Mouse (Mus musculus): ENCODE measurements around the gene Ermard. TPM values are rescaled to one million over a fixed set of nuclear protein-coding genes. Genes with fewer than 3 reads are reported as not detected.

Ermard gene
- polyA plus RNA-seq, 1 experiment from 2014 or later: 85.6 TPM

DNA sequence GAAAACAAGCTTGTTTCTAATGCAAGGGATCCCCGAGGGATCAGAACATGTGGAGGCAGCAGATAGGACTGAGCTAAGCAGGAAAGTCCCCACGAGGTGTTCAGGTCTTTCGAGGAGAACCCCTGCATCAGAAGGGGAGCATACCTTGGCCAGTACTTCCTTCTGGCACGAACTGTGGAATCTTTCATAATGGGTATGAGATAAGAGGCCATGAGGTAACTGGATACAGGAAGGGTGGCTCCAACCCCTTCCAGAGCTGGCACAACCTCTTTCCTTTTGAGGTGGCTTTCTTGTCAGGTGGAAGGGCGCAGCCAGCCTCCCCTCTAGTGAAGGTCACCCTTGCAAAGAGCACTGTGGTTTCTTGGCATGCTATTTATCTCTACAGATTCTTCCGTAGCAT lies 55.8 kb downstream of the Ermard start:
- H3K4me3 ChIP-seq: no peak overlapping the region
- no peaks in the 10 kb centered on the region for H3K27me3 ChIP-seq
- no peaks in the 10 kb centered on the region for H3K9me3 ChIP-seq
- no peaks in the 10 kb centered on the region for H3K36me3 ChIP-seq
- no peak for ATAC-seq (ENCODE audit: borderline replicate concordance, extremely low read depth, low FRiP score, low TSS enrichment)
- H3K27ac ChIP-seq: no peak overlapping the region
- no peaks in the 10 kb centered on the region for H3K4me1 ChIP-seq
- 79% methylated on average over 6 of the region's 6 CpGs for WGBS
- H3K4me2 ChIP-seq: no peak overlapping the region
- no peak overlapping the region for H3K9ac ChIP-seq

DNA sequence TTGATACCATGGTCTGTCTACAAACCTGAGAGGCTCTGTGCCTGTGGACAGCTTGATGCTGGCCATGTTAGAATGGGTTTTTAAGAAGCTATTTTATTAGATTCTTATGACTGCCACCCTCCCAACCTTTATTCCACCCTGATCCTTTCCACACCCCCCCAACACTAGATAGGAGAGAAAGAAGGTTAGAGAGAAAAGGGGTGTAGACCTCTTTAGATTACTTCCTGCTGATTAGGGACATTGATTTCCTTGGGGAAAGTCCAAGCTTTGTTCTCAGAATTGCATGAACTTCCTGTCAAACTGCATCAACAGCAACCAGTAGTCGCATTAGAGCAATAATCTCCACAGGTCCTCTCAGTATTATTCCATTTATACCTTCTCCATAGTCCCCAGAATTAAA lies 57.7 kb downstream of the Ermard start:
- no peak for ATAC-seq (ENCODE audit: borderline replicate concordance, extremely low read depth, low FRiP score, low TSS enrichment)
- H3K4me1 ChIP-seq: no peaks in the 10 kb centered on the region
- H3K27me3 ChIP-seq: no peaks in the 10 kb centered on the region
- H3K4me2 ChIP-seq: no peak overlapping the region
- H3K9ac ChIP-seq: no peak overlapping the region
- H3K9me3 ChIP-seq: no peaks in the 10 kb centered on the region
- H3K36me3 ChIP-seq: no peaks in the 10 kb centered on the region
- H3K27ac ChIP-seq: no peak overlapping the region
- H3K4me3 ChIP-seq: no peak overlapping the region
- 83% methylated on average over 1 of the region's 1 CpGs for WGBS

DNA sequence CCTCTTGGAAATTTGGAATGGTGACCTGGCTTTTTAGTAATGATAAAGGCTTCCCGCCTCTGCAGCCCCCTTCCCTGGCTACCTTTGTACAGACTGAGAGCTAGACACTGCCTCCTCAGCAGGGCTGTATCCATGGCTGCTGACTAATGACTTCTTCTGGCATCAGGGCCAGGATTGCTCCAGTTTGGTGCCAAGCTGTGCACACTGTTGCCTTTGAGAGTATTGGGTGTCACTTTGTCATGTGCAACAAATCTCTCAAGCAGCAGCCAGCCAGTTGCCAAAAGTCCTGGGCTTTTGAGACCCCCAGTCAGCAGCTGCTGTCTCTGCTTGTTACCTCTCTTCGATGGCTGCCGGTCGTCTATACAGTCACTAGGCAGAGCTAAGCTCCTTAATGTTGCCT lies 60.3 kb downstream of the Ermard start:
- no peak overlapping the region for H3K4me3 ChIP-seq
- no peak overlapping the region for H3K27ac ChIP-seq
- no peaks in the 10 kb centered on the region for H3K36me3 ChIP-seq
- no peaks in the 10 kb centered on the region for H3K9me3 ChIP-seq
- no peak for ATAC-seq (ENCODE audit: borderline replicate concordance, extremely low read depth, low FRiP score, low TSS enrichment)
- 73% methylated on average over 4 of the region's 4 CpGs for WGBS
- H3K27me3 ChIP-seq: no peaks in the 10 kb centered on the region; the same call in 1 of the 2 replicates
- no peak overlapping the region for H3K9ac ChIP-seq
- no peaks in the 10 kb centered on the region for H3K4me1 ChIP-seq
- H3K4me2 ChIP-seq: no peak overlapping the region

DNA sequence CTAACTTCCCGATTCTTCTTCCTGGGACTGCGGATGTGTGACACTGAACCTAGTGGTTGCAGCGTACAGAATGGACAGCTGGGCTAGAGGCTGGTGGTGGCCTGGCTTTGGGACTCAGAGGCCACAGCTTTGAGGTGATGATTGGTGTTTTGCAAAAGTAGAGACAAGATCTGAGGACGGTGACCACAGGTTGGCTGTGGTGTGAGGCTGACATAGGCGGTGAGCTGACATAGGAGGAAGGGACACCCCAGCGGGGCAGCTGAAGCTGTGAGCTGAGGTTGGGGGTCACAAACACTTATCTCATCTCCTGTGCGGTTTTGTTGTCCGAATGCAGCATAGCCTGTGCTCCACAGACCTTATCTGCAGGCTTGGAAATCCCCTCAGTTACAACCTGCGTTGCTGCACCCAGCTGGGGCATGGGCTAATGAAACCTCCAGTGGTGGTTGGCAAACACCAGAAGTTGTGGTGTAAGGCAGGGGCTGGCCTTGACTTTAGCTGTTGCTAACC lies 66.2 kb downstream of the Ermard start:
- 79% methylated on average over 9 of the region's 9 CpGs for WGBS
- Histone ChIP-seq H3K36me3 (no peaks in the 10 kb centered on the region), H3K4me1 (peaks cover 14% of the 10 kb centered on the region), H3K4me3 (no peak overlapping the region), H3K9ac (no peak overlapping the region), H3K4me2 (no peak overlapping the region), H3K9me3 (no peaks in the 10 kb centered on the region), H3K27me3 (no peaks in the 10 kb centered on the region; the same call in 1 of the 2 replicates), H3K27ac (no peak overlapping the region)
- no peak for ATAC-seq (ENCODE audit: borderline replicate concordance, extremely low read depth, low FRiP score, low TSS enrichment)

DNA sequence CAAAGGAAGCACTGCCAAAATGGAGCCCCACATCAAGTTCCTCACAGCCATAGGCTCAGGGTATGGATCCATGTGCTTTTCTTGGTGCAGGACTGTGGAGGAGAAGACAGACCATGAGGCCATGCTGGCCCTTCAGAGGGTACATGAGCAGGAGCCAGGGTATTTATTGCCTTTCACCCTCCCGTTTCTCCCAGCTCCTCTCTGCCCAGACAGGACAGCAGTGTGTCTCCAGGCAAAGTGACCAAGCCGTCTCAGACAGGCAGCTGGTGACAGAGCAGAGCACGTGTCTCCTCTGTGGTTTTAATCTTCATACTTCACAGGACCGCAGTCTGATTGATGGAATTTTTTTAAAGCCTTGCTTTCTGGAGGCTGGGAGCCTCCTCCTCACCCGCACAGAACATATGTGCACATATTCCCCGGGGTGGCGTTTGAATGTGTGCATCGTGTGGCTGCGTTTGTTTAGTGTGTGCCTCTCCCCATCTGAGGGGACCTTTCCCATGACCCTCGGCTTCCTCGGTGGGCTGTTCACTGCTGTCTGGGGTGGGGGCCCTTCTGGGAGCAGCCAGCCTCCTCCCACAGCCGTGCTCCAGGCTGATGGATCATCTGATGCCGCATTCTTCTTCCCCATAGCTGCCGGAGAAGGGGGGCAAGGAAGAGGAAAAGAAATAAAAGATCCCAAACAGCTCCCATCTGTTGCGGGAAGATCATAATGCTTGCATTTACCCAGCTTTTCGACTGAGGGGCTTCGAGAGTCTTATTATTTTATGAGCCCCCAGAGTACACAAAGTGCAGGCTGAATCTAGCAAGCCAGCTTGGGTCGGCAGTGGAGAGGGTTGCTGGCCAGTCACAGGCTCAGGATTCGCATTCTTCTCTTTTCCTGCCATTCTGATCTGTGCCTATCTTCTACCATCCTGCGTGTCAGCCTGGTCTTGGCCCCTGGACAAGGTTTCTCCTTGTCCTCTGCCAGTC lies 67.7 kb downstream of the Ermard start:
- H3K27me3 ChIP-seq: no peaks in the 10 kb centered on the region; the same call in 1 of the 2 replicates
- peaks cover 14% of the 10 kb centered on the region for H3K4me1 ChIP-seq
- H3K4me3 ChIP-seq: no peak overlapping the region
- no peaks in the 10 kb centered on the region for H3K36me3 ChIP-seq
- peak overlapping the region; percentile 45 for H3K4me2 ChIP-seq
- no peak overlapping the region for H3K27ac ChIP-seq
- WGBS: 16% methylated on average over 20 of the region's 20 CpGs
- ATAC-seq (ENCODE audit: borderline replicate concordance, extremely low read depth, low FRiP score, low TSS enrichment): peak; percentile 79
- H3K9me3 ChIP-seq: no peaks in the 10 kb centered on the region
- H3K9ac ChIP-seq: no peak overlapping the region

DNA sequence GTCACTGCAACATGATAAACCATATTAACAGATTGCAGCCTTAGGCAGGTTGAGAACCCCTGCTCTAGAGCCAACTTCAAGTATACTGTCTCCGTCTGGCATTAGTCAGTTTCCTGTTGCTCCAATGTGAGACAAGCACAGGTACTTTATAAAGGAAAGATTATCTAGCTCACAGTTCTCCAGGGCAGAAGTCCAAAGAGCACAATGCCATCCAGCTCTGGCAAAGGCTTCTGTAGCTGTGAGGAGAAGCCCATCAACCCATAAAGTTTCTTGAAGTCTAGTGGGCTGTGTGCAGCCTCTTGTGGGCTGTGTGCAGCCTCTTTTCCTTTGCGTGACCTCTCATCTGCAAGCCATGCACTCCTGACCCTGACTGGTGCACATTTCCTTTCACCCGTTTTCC lies 74.5 kb downstream of the Ermard start:
- H3K9ac ChIP-seq: no peak overlapping the region
- ATAC-seq (ENCODE audit: borderline replicate concordance, extremely low read depth, low FRiP score, low TSS enrichment): no peak
- no peak overlapping the region for H3K4me2 ChIP-seq
- H3K4me1 ChIP-seq: peaks cover 3% of the 10 kb centered on the region
- H3K4me3 ChIP-seq: no peak overlapping the region
- no peaks in the 10 kb centered on the region for H3K36me3 ChIP-seq
- H3K9me3 ChIP-seq: no peaks in the 10 kb centered on the region
- H3K27ac ChIP-seq: no peak overlapping the region
- 69% methylated on average over 3 of the region's 3 CpGs for WGBS
- no peaks in the 10 kb centered on the region for H3K27me3 ChIP-seq

DNA sequence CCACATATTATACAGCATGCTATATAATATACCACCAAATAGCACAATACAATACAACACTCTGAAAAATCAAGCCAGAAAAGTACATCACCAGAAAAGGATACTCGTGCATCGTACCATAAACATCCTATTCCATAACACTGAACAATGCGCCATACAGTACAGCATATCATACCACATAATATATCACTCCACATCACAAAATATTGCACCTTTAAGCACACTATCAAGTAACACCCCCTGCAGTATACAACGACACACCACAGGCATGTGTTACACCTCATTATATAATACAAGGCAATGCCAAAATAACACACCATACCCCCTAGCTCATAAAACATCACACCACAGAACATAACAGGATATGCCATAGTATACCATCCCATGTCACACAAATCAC lies 79.1 kb downstream of the Ermard start:
- Histone ChIP-seq H3K4me1 (peaks cover 3% of the 10 kb centered on the region), H3K9ac (no peak overlapping the region), H3K4me3 (no peak overlapping the region), H3K27me3 (no peaks in the 10 kb centered on the region), H3K4me2 (no peak overlapping the region), H3K27ac (no peak overlapping the region; the same call in 1 of the 2 replicates), H3K36me3 (no peaks in the 10 kb centered on the region), H3K9me3 (no peaks in the 10 kb centered on the region)
- WGBS: 53% methylated on average over 4 of the region's 4 CpGs
- ATAC-seq (ENCODE audit: borderline replicate concordance, extremely low read depth, low FRiP score, low TSS enrichment): peak; percentile 55; the same call in 1 of the 2 replicates

DNA sequence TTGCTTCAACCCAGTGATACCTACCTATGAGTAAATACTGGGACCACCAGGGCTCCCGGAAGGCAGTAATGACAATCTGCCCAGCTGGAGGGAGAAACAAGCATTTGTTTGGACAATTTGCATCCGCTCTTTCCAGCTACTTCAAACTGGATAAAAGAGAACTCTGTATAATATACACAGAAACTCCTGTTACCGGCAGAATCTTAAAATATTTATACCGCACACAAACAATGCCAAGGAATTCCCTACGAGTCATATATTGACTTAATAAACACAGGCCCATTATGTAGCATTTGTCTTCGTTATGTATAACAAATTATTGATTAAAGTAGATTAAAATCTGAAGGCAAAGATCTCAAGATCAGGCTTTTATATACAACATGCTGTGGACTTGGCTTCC lies 79.6 kb downstream of the Ermard start:
- no peak overlapping the region for H3K4me2 ChIP-seq
- ATAC-seq (ENCODE audit: borderline replicate concordance, extremely low read depth, low FRiP score, low TSS enrichment): no peak; the same call in 1 of the 2 replicates
- H3K4me3 ChIP-seq: no peak overlapping the region
- no peak overlapping the region for H3K9ac ChIP-seq
- 34% methylated on average over 6 of the region's 6 CpGs for WGBS
- no peaks in the 10 kb centered on the region for H3K36me3 ChIP-seq
- no peak overlapping the region; the same call in 1 of the 2 replicates for H3K27ac ChIP-seq
- no peaks in the 10 kb centered on the region for H3K27me3 ChIP-seq
- H3K9me3 ChIP-seq: no peaks in the 10 kb centered on the region
- H3K4me1 ChIP-seq: peaks cover 3% of the 10 kb centered on the region

DNA sequence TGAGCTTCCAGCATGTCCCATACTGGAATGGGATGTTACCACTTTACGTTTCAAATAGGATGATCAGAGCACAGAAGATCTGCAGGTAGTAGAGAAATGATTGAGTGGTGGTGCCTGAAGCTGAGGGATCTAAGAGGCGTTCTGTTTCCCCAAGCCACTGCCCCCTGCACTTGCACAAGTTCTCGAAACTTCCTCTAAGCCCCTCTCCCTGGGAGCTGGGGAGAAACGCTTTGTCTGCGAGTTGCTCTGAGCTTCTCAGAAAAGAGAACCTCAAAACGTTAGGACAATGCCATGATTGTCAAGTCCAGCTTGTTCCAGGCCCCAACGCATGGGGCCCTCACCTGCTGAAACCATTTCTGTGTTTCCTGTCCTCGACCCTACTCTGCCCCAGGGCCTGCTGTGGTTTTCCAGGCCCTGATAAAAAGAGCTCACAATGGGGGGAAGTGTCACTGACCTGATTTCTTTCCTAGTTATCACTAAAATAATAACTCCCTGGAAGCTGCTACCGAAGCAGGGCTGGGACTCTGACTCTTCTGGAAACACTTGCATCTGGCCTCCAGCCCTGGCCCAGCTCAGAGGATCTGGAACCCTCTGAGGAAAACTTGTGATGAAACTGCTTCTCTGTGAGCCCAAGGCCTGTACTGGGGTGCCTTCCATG lies 88.8 kb downstream of the Ermard start:
- Histone ChIP-seq H3K27ac (no peak overlapping the region), H3K4me1 (no peaks in the 10 kb centered on the region), H3K36me3 (no peaks in the 10 kb centered on the region), H3K4me2 (no peak overlapping the region), H3K9ac (no peak overlapping the region), H3K4me3 (no peak overlapping the region), H3K9me3 (no peaks in the 10 kb centered on the region), H3K27me3 (no peaks in the 10 kb centered on the region)
- 53% methylated on average over 9 of the region's 9 CpGs for WGBS
- ATAC-seq (ENCODE audit: borderline replicate concordance, extremely low read depth, low FRiP score, low TSS enrichment): no peak

DNA sequence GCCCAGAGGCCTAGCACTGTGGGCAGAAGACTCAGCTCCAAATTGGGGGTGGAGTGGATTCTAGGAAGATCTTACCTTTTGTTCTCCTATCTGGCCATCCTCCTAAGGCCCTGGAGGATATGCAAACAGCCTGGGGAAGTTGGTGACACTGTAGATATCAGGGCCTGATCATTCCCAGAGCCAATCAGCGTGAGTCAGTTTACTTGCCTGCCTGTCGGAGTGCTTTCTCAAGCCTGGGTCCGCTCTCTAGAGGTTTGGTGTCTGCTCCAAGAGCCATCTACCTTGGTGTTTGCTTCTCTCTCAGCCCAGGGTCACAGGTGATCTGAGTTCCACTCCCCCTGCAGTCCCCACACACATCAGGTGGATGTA lies 89.3 kb downstream of the Ermard start:
- H3K9me3 ChIP-seq: no peaks in the 10 kb centered on the region
- no peak overlapping the region for H3K27ac ChIP-seq
- H3K4me1 ChIP-seq: no peaks in the 10 kb centered on the region
- WGBS: 68% methylated on average over 3 of the region's 3 CpGs
- ATAC-seq (ENCODE audit: borderline replicate concordance, extremely low read depth, low FRiP score, low TSS enrichment): no peak
- H3K4me3 ChIP-seq: no peak overlapping the region
- H3K4me2 ChIP-seq: no peak overlapping the region
- H3K27me3 ChIP-seq: no peaks in the 10 kb centered on the region
- H3K36me3 ChIP-seq: no peaks in the 10 kb centered on the region
- no peak overlapping the region for H3K9ac ChIP-seq

DNA sequence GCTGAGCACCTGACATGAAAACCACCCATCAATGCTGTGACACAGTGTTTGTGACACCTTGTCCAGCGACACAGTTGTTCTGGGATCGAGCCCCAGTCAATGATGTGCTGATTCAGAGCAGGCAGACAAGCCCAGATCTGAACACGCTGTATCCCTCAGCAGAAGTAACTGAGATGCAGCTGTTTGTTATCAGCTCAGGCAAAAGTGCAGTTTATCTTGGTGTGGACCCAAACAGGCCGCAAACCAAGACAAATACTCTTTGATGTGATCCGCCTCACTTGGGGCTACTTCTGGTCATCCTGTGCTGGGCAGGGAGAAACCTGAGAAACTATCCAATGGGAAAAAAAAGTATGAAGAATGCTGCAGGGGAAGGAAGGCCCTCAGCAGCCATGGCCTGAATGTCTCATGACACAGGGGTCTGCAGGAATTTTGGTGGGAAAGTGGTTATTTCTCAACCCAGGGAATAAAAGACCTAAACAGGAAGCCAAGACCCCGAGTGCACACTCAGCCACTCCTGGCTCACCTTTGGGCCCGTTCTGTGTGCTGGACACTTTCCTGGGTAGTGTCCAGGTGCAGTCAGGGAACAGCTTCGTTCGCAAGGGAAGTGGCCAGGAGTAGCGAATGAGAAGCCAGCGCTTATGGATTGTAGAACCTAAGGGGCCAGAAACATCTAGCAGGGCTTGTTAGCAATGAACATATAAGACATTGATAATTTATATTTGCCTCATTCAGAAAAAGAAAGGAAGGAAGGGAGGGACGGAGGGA lies 94.1 kb downstream of the Ermard start:
- H3K36me3 ChIP-seq: no peaks in the 10 kb centered on the region
- H3K27ac ChIP-seq: no peak overlapping the region
- no peak for ATAC-seq (ENCODE audit: borderline replicate concordance, extremely low read depth, low FRiP score, low TSS enrichment)
- no peaks in the 10 kb centered on the region for H3K9me3 ChIP-seq
- H3K4me1 ChIP-seq: no peaks in the 10 kb centered on the region
- H3K9ac ChIP-seq: no peak overlapping the region
- no peak overlapping the region for H3K4me2 ChIP-seq
- WGBS: 64% methylated on average over 12 of the region's 12 CpGs
- no peak overlapping the region for H3K4me3 ChIP-seq
- H3K27me3 ChIP-seq: no peaks in the 10 kb centered on the region

Data from lung, embryonic 15.5 days (tissue).